Mouse (Mus musculus) myocyte (in vitro differentiated cells): ENCODE data around the gene Tbxas1.

Source experiments
- CEBPB ChIP-seq: IDR thresholded peaks from 2 replicates; pipeline ENCODE4 v1.6.1; 2011; ENCODE audit warnings: mild to moderate bottlenecking, moderate library complexity; ENCODE audit not compliant: poor library complexity, insufficient read depth, severe bottlenecking
- MAX ChIP-seq: IDR thresholded peaks from one replicate; pipeline ENCODE4 v1.6.1; 2011; ENCODE audit warnings: low read depth, mild to moderate bottlenecking, control low read depth
- MYOG ChIP-seq, 3 experiments: IDR thresholded peaks; one replicate each; pipeline ENCODE4 v1.6.1; 2011; ENCODE audit warnings: control low read depth in 2 of 3, low read depth in 2 of 3, mild to moderate bottlenecking in 2 of 3; ENCODE audit not compliant: insufficient read length in 2 of 3, control insufficient read depth in 1 of 3, insufficient read depth in 1 of 3
- POLR2A ChIP-seq: IDR thresholded peaks from one replicate; pipeline ENCODE4 v1.6.1; 2011; ENCODE audit warnings: low read depth, mild to moderate bottlenecking, control low read depth, moderate library complexity; ENCODE audit not compliant: insufficient read length
- POLR2AphosphoS2 ChIP-seq: IDR thresholded peaks from one replicate; pipeline ENCODE4 v1.6.1; 2011; ENCODE audit warnings: low read depth, control low read depth; ENCODE audit not compliant: insufficient read length
- SRF ChIP-seq: IDR thresholded peaks from one replicate; pipeline ENCODE4 v1.6.1; 2011; ENCODE audit warnings: low read depth; ENCODE audit not compliant: control insufficient read depth, insufficient read length
- TCF12 ChIP-seq: IDR thresholded peaks from one replicate; pipeline ENCODE4 v1.6.1; 2011; ENCODE audit warnings: mild to moderate bottlenecking, control low read depth; ENCODE audit not compliant: poor library complexity, insufficient read depth, severe bottlenecking
- TCF3 ChIP-seq: IDR thresholded peaks from one replicate; pipeline ENCODE4 v1.6.1; 2011; ENCODE audit warnings: low read depth, control low read depth; ENCODE audit not compliant: insufficient read length
- USF1 ChIP-seq: IDR thresholded peaks from one replicate; pipeline ENCODE4 v1.6.1; 2011; ENCODE audit warnings: low read depth, mild to moderate bottlenecking, control low read depth, moderate library complexity

DNA sequence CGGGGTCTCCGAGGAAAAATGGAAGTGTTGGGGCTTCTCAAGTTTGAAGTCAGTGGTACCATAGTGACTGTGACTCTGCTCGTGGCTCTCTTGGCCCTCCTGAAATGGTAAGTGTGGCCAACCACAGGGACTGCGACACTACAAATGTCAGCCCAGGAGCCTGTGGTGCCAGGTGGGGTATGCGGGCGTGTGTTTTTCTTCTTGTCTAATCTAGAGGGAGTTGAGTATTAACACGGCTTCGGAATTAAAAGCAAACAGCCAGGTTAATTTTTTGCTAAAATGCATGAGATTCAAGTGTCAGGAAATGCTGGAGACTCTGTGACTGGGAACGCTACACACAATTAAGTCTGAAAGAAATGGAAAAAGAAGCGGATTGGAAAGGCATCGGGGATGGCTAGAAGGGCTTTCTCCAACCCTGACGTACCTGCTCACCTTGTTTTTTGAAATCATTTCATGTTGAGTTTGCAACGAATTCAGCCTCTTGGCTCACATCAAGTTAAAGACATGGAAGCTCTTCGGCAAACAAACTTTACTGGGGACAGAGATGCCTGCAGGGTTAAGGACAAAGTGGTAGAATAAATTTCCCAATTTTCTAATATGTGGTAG is 44.0 kb downstream of the Tbxas1 start:
- no peak for TF ChIP-seq POLR2A
- TF ChIP-seq USF1 = no peak
- TF ChIP-seq POLR2AphosphoS2 = no peak
- no peak for TF ChIP-seq TCF12
- TF ChIP-seq MYOG (IDR thresholded peaks at IDR 0.05; ENCODE audit: control insufficient read depth in 1 of 3, insufficient read depth in 1 of 3, insufficient read length in 2 of 3, low read depth in 2 of 3) = no peak
- TF ChIP-seq TCF3 = no peak
- no peak for TF ChIP-seq MAX
- no peak for TF ChIP-seq CEBPB
- no peak for TF ChIP-seq SRF
